Mouse (Mus musculus) thymus, postnatal 25 days (tissue): ENCODE measurements around the gene St6galnac5.
A peak's percentile ranks its signal among the peaks of the same experiment; 100 is the strongest.

Experiments used
- DNase-seq: peaks from one replicate; pipeline ENCODE4 v3.0.0; 2022

The St6galnac5 gene

GRCm38 (mm10) chr3:152912216-152913101, 69.6 kb downstream of the St6galnac5 start:
- DNase-seq: peak; percentile 73

GRCm38 (mm10) chr3:152911578-152911977, 70.5 kb downstream of the St6galnac5 start:
- no peak for DNase-seq

GRCm38 (mm10) chr3:152907683-152908082, 74.4 kb downstream of the St6galnac5 start:
- DNase-seq: no peak

- DNase-seq: no peak
Observed at GRCm38 (mm10) chr3:152907087-152907486, 75.0 kb downstream of the St6galnac5 start.

GRCm38 (mm10) chr3:152905800-152906199, 76.2 kb downstream of the St6galnac5 start:
- DNase-seq: no peak

GRCm38 (mm10) chr3:152905026-152905425, 77.0 kb downstream of the St6galnac5 start:
- DNase-seq: no peak

GRCm38 (mm10) chr3:152898906-152899305, 83.1 kb downstream of the St6galnac5 start:
- DNase-seq: no peak

GRCm38 (mm10) chr3:152897196-152897595, 84.8 kb downstream of the St6galnac5 start:
- no peak for DNase-seq

- no peak for DNase-seq
Observed at GRCm38 (mm10) chr3:152896111-152896510, 85.9 kb downstream of the St6galnac5 start.

- no peak for DNase-seq
Observed at GRCm38 (mm10) chr3:152894935-152895334, 87.1 kb downstream of the St6galnac5 start.

- DNase-seq: no peak
Observed at GRCm38 (mm10) chr3:152888116-152888515, 93.9 kb downstream of the St6galnac5 start.

GRCm38 (mm10) chr3:152886749-152887148, 95.3 kb downstream of the St6galnac5 start:
- DNase-seq: no peak

GRCm38 (mm10) chr3:152883556-152883955, 98.5 kb downstream of the St6galnac5 start:
- no peak for DNase-seq

GRCm38 (mm10) chr3:152881706-152882105, 100.3 kb downstream of the St6galnac5 start:
- no peak for DNase-seq

- no peak for DNase-seq
Observed at GRCm38 (mm10) chr3:152880121-152880835, 101.8 kb downstream of the St6galnac5 start.

GRCm38 (mm10) chr3:152875723-152876290, 106.2 kb downstream of the St6galnac5 start:
- no peak for DNase-seq

- DNase-seq: no peak
Observed at GRCm38 (mm10) chr3:152874431-152875355, 107.4 kb downstream of the St6galnac5 start.

- no peak for DNase-seq
Observed at GRCm38 (mm10) chr3:152872596-152872995, 109.5 kb downstream of the St6galnac5 start.

- DNase-seq: no peak
Observed at GRCm38 (mm10) chr3:152872054-152872453, 110.0 kb downstream of the St6galnac5 start.

GRCm38 (mm10) chr3:152867654-152868525, 114.2 kb downstream of the St6galnac5 start:
- no peak for DNase-seq
